Mouse (Mus musculus) liver, embryonic 14.5 days (tissue): ENCODE data around the gene Atp11a. TPM values are rescaled to one million over a fixed set of nuclear protein-coding genes. Genes with fewer than 3 reads are reported as not detected.

Experiments used
- ATAC-seq: fragments of 200-750 bp; cut with Nextera tagmentation; 2 replicates; pipeline ENCODE4 v1.8.0; 2017; ENCODE audit warnings: moderate number of reproducible peaks, mild to moderate bottlenecking, moderate library complexity; ENCODE audit not compliant: insufficient read depth
- DNase-seq, 3 experiments: peaks; one replicate each; pipeline ENCODE4 v3.0.0-alpha.2; 2012 to 2013; ENCODE audit warnings: low read depth in 3 of 3, low spot score in 3 of 3
- H3K27ac ChIP-seq: fragments of 300-500 bp; sonication (generic); 2 replicates; pipeline ENCODE4 v1.5.1; 2014; ENCODE audit warnings: moderate library complexity, mild to moderate bottlenecking, control low read depth, inconsistent platforms
- H3K27me3 ChIP-seq: fragments of 300-500 bp; sonication (generic); 2 replicates; pipeline ENCODE4 v1.6.1; 2014; ENCODE audit warnings: mild to moderate bottlenecking, low read length, moderate library complexity; ENCODE audit not compliant: control insufficient read depth, insufficient read depth
- H3K36me3 ChIP-seq: fragments of 300-500 bp; sonication (generic); replicated peaks from 2 replicates; pipeline ENCODE4 v1.6.1; 2014; ENCODE audit warnings: low read depth; ENCODE audit not compliant: control insufficient read depth, insufficient read depth
- H3K4me1 ChIP-seq, 2 experiments: fragments of 200-500 bp in 1 of 2; fragments of 300-500 bp in 1 of 2; sonication (generic) in 1 of 2; replicated peaks; 2 replicates each; pipeline ENCODE4 v1.6.1; 2012 to 2014; ENCODE audit warnings: antibody characterized with exemption in 1 of 2, inconsistent platforms in 1 of 2, low read length in 1 of 2; ENCODE audit not compliant: control insufficient read depth in 2 of 2, insufficient read depth in 2 of 2
- H3K4me2 ChIP-seq: fragments of 300-500 bp; sonication (generic); 2 replicates; pipeline ENCODE4 v1.6.1; 2014; ENCODE audit warnings: low read depth, mild to moderate bottlenecking, control low read depth, moderate library complexity
- H3K4me3 ChIP-seq, 2 experiments: fragments of 200-500 bp in 1 of 2; fragments of 300-500 bp in 1 of 2; sonication (generic) in 1 of 2; 2 replicates each; pipeline ENCODE4 v1.5.1; 2012 to 2014; ENCODE audit warnings: low read depth in 2 of 2, low read length in 2 of 2, mild to moderate bottlenecking in 2 of 2, control low read depth in 1 of 2, inconsistent platforms in 1 of 2, moderate library complexity in 1 of 2; ENCODE audit not compliant: insufficient read depth in 1 of 2
- H3K9ac ChIP-seq: fragments of 300-500 bp; sonication (generic); replicated peaks from 2 replicates; pipeline ENCODE4 v1.6.1; 2014; ENCODE audit warnings: mild to moderate bottlenecking, control low read depth, moderate library complexity
- H3K9me3 ChIP-seq: fragments of 300-500 bp; sonication (generic); 2 replicates; pipeline ENCODE4 v1.6.1; 2016; ENCODE audit warnings: low read length, mixed read lengths; ENCODE audit not compliant: control insufficient read depth
- CTCF ChIP-seq: IDR thresholded peaks from 2 replicates; pipeline ENCODE4 v1.5.1; 2016; ENCODE audit warnings: antibody characterized with exemption, low read depth, control low read depth
- EP300 ChIP-seq: IDR thresholded peaks from 2 replicates; pipeline ENCODE4 v1.6.1; 2016; ENCODE audit warnings: antibody characterized with exemption, low read depth
- WGBS: fragments of 180-500 bp; shearing (Covaris S2); extraction: QIAGEN DNeasy Blood & Tissue Kit; methylation state at CpG from one replicate; pipeline ENCODE4 v1.1.7; 2014; ENCODE audit not compliant: insufficient replicate concordance; 5-methylcytosine and 5-hydroxymethylcytosine counted together
- polyA plus RNA-seq, 2 experiments: library from polyadenylated mRNA; depleted of rRNA in 1 of 2; stranded (reverse) in 1 of 2; unstranded in 1 of 2; fragments of >200 nt; fragmentation: Nextera tagmentation in 1 of 2; extraction: Ambion mirVana in 1 of 2; gene quantifications; 2 replicates each; pipeline versions ENCODE4 v1.2.1 to v1.2.3; 2012 to 2014

The Atp11a gene
- polyA plus RNA-seq, 2 experiments, result 1.2 to 2.7 TPM

- no peak overlapping the region for H3K27ac ChIP-seq
- H3K4me3 ChIP-seq, result no peak overlapping the region
- H3K4me1 ChIP-seq, result no peaks in the 10 kb centered on the region
- no peaks in the 10 kb centered on the region for H3K9me3 ChIP-seq
- no peak overlapping the region for H3K9ac ChIP-seq
- ATAC-seq (no peak), DNase-seq (no peak)
- H3K36me3 ChIP-seq, result no peaks in the 10 kb centered on the region
- 57% methylated on average over 16 of the region's 16 CpGs for WGBS
- TF ChIP-seq EP300, result no peak
- TF ChIP-seq CTCF, result no peak
- peaks cover 9% of the 10 kb centered on the region for H3K27me3 ChIP-seq
- no peak overlapping the region for H3K4me2 ChIP-seq
Observed at GRCm38 (mm10) chr8:12916156-12916900, 159.5 kb downstream of the Atp11a start.

- no peak for ATAC-seq
- H3K4me1 ChIP-seq, result no peaks in the 10 kb centered on the region
- TF ChIP-seq CTCF (no peak), EP300 (no peak)
- H3K4me3 ChIP-seq, result no peak overlapping the region
- H3K4me2 ChIP-seq, result no peak overlapping the region
- no peaks in the 10 kb centered on the region for H3K36me3 ChIP-seq
- H3K9ac ChIP-seq, result no peak overlapping the region
- H3K27ac ChIP-seq, result no peak overlapping the region
- 65% methylated on average over 3 of the region's 3 CpGs for WGBS
- peaks cover 9% of the 10 kb centered on the region for H3K27me3 ChIP-seq
- H3K9me3 ChIP-seq, result no peaks in the 10 kb centered on the region
- DNase-seq, result no peak
Observed at GRCm38 (mm10) chr8:12917029-12917428, 160.2 kb downstream of the Atp11a start.

GRCm38 (mm10) chr8:12917831-12918230 lies 161.0 kb downstream of the Atp11a start:
- ATAC-seq (no peak), DNase-seq (no peak)
- Histone ChIP-seq H3K27ac (no peak overlapping the region), H3K4me2 (no peak overlapping the region), H3K4me1 (no peaks in the 10 kb centered on the region), H3K27me3 (peaks cover 9% of the 10 kb centered on the region), H3K36me3 (no peaks in the 10 kb centered on the region), H3K9ac (no peak overlapping the region), H3K4me3 (no peak overlapping the region), H3K9me3 (no peaks in the 10 kb centered on the region)
- 50% methylated on average over 4 of the region's 4 CpGs for WGBS
- TF ChIP-seq CTCF (no peak), EP300 (no peak)

Other genes starting within 250 kb of the Atp11a start
- gene Spaca7, start 184.0 kb upstream of the Atp11a start, polyA plus RNA-seq (2012; rRNA removed), result not detected in 2 replicates
- gene Spaca7, start 184.0 kb upstream of the Atp11a start, polyA plus RNA-seq (2014; fragmentation: Nextera tagmentation; extraction: Ambion mirVana), result not detected in 2 replicates
- gene Tubgcp3, start 84.8 kb upstream of the Atp11a start, polyA plus RNA-seq (2012; rRNA removed), result 39.4 and 39.8 TPM in 2 replicates
- gene Tubgcp3, start 84.8 kb upstream of the Atp11a start, polyA plus RNA-seq (2014; fragmentation: Nextera tagmentation; extraction: Ambion mirVana), result 26.1 and 31.2 TPM in 2 replicates
- 0.44 and 0.53 TPM in 2 replicates for gene Mcf2l, start 116.8 kb downstream of the Atp11a start, polyA plus RNA-seq (2012; rRNA removed)
- 0.72 and 1.1 TPM in 2 replicates for gene Mcf2l, start 116.8 kb downstream of the Atp11a start, polyA plus RNA-seq (2014; fragmentation: Nextera tagmentation; extraction: Ambion mirVana)